Mouse (Mus musculus) E14TG2a.4 (cell line): ENCODE measurements around the gene Prrg2.

ENCODE experiments used
- CTCF ChIP-seq: conservative IDR thresholded peaks from 2 replicates; pipeline ENCODE4 v1.5.1; 2014; ENCODE audit warnings: low read length
- NANOG ChIP-seq: IDR thresholded peaks from 2 replicates; pipeline ENCODE4 v1.6.1; 2014; ENCODE audit warnings: borderline replicate concordance, low read length, mixed read lengths

DNA sequence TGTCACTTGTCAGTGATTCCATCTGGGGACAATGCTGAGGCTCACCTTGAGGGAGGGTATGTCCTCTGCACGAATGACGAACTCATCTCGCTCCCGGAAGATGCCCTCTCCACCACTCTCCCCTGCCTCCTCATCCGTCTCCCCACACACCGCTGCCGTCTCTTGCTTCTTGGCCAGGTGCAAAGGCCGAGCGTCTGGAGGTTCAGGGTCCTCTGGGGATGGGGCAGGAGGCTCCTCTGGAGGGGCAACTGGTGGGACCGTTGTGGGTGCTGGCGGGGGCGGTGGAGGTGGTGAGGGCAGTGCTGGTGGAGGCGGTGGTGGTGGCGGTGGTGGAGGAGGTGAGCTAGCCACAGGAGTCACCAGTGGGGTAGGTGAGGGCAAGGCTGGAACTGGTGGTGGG lies 19.2 kb downstream of the Prrg2 start:
- TF ChIP-seq CTCF (no peak), NANOG (no peak)
